Mouse (Mus musculus): ENCODE results near the gene Ttc27.
A peak's percentile ranks its signal among the peaks of the same experiment; 100 is the strongest.
"Not testable (repeated sequence)": the region's sequence is repeated elsewhere in the genome, so short reads cannot be mapped to it uniquely, and the experiment has no call there.

Ttc27 gene

GRCm38 (mm10) chr17:74717618-74718151 lies at the start of gene Ttc27:
Gene Ttc27 (plus strand): TSS chr17:74717732.
- peak; percentile 99 for DNase-seq

GRCm38 (mm10) chr17:74668010-74668409 lies 49.5 kb upstream of the Ttc27 start:
- DNase-seq: no peak

GRCm38 (mm10) chr17:74670031-74670430 lies 47.5 kb upstream of the Ttc27 start:
- no peak for DNase-seq

- no peak for DNase-seq
Measured at GRCm38 (mm10) chr17:74672446-74672845, 45.1 kb upstream of the Ttc27 start.

GRCm38 (mm10) chr17:74673251-74673650 lies 44.3 kb upstream of the Ttc27 start:
- peak; percentile 57 to 73 for DNase-seq

GRCm38 (mm10) chr17:74678061-74678460 lies 39.5 kb upstream of the Ttc27 start:
- no peak for DNase-seq

GRCm38 (mm10) chr17:74684927-74685326 lies 32.6 kb upstream of the Ttc27 start:
- no peak for DNase-seq

GRCm38 (mm10) chr17:74688555-74688954 lies 29.0 kb upstream of the Ttc27 start:
- DNase-seq: no peak

GRCm38 (mm10) chr17:74689406-74689805 lies 28.1 kb upstream of the Ttc27 start:
- DNase-seq: no peak

GRCm38 (mm10) chr17:74701661-74702060 lies 15.9 kb upstream of the Ttc27 start:
- DNase-seq: not testable (repeated sequence)

- no peak for DNase-seq
Measured at GRCm38 (mm10) chr17:74705480-74705879, 12.1 kb upstream of the Ttc27 start.

- DNase-seq: no peak
Measured at GRCm38 (mm10) chr17:74706593-74706992, 10.9 kb upstream of the Ttc27 start.

- no peak for DNase-seq
Measured at GRCm38 (mm10) chr17:74707637-74708152, 9.8 kb upstream of the Ttc27 start.

GRCm38 (mm10) chr17:74710731-74711130 lies 6.8 kb upstream of the Ttc27 start:
- DNase-seq: no peak

- no peak for DNase-seq
Measured at GRCm38 (mm10) chr17:74711627-74712026, 5.9 kb upstream of the Ttc27 start.

GRCm38 (mm10) chr17:74715128-74715527 lies 2.4 kb upstream of the Ttc27 start:
- no peak for DNase-seq

- no peak for DNase-seq
Measured at GRCm38 (mm10) chr17:74715724-74716123, 1.8 kb upstream of the Ttc27 start.

- DNase-seq: no peak
Measured at GRCm38 (mm10) chr17:74716643-74717042, 889 bp upstream of the Ttc27 start.

GRCm38 (mm10) chr17:74717091-74717617 lies 378 bp upstream of the Ttc27 start:
- DNase-seq: no peak

- peak; percentile 5 to 12 for DNase-seq
Measured at GRCm38 (mm10) chr17:74732872-74733271, 15.3 kb downstream of the Ttc27 start.

GRCm38 (mm10) chr17:74735392-74735791 lies 17.9 kb downstream of the Ttc27 start:
- DNase-seq: no peak

GRCm38 (mm10) chr17:74749659-74750058 lies 32.1 kb downstream of the Ttc27 start:
- no peak for DNase-seq

GRCm38 (mm10) chr17:74751026-74751425 lies 33.5 kb downstream of the Ttc27 start:
- DNase-seq: no peak

- no peak for DNase-seq
Measured at GRCm38 (mm10) chr17:74752906-74753627, 35.5 kb downstream of the Ttc27 start.
